Mouse (Mus musculus): ENCODE measurements at regions not wholly inside any gene's neighbourhood (a gene's known extent, or its start where the extent isn't known, plus 50 kb on each side); places are given as distances from the start of the nearest gene placed in this dataset.

GRCm38 (mm10) chr2:84042793-84043192, 52.4 kb downstream of the Gm13691 start:
- no peaks in the 10 kb centered on the region for H3K27me3 ChIP-seq (ENCODE audit: control insufficient read depth, insufficient read depth, low read length)
- H3K36me3 ChIP-seq (replicated peaks; ENCODE audit: control insufficient read depth, insufficient read depth): no peaks in the 10 kb centered on the region
- H3K4me1 ChIP-seq (replicated peaks; ENCODE audit: control insufficient read depth, insufficient read depth, low read length): no peaks in the 10 kb centered on the region
- H3K27ac ChIP-seq: no peak overlapping the region
- no peak overlapping the region for H3K9ac ChIP-seq
- DNase-seq (ENCODE audit: low spot score): no peak
- no peak for ATAC-seq (ENCODE audit: low FRiP score)
- no peak overlapping the region for H3K4me2 ChIP-seq (replicated peaks)
- no peaks in the 10 kb centered on the region for H3K9me3 ChIP-seq (ENCODE audit: control insufficient read depth, low read length)
- WGBS: 39% methylated on average over 2 of the region's 2 CpGs
- H3K4me3 ChIP-seq (replicated peaks; ENCODE audit: low read length): no peak overlapping the region

DNA sequence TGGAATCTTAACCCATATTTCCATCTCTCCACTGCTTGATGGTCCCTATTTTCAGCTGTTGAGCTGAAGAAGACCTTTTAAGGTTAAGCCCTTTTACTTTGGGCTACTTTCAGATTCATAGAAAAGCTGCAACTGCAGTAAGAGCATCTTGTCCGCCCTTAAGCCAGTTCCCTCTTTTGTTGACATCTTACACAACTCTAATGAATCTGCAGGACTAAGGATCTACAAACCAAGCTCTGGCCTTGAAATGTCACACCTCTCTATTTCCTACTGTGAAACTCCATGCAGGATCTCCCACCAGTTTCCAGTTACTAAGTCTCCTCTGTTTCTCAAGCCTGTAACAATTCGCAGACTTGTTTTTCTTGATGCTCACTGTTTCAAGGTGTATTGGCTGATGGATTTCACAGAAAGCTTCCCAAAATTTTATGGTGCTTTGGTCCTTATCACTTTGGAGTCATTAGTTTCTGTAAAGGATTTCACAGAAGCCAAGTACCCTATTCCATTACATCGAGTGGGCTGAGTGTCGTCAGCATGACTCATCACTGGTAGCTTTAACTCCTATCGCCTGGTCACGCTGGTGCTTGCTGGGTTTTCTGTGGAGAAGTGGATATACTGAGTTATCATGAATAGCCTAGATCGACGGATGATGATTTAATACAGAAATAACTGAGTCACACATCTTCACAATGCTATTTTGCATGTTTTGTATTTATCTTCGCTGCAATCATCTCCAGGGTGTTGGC, 58.2 kb downstream of the Gm13691 start:
- Histone ChIP-seq H3K9me3 (ENCODE audit: control insufficient read depth, low read length) (no peaks in the 10 kb centered on the region), H3K4me3 (replicated peaks; ENCODE audit: low read length) (no peak overlapping the region), H3K27me3 (ENCODE audit: control insufficient read depth, insufficient read depth, low read length) (no peaks in the 10 kb centered on the region), H3K27ac (no peak overlapping the region), H3K36me3 (replicated peaks; ENCODE audit: control insufficient read depth, insufficient read depth) (no peaks in the 10 kb centered on the region), H3K4me1 (replicated peaks; ENCODE audit: control insufficient read depth, insufficient read depth, low read length) (no peaks in the 10 kb centered on the region), H3K9ac (no peak overlapping the region), H3K4me2 (replicated peaks) (no peak overlapping the region)
- DNase-seq (ENCODE audit: low spot score): no peak
- WGBS: 92% methylated on average over 9 of the region's 9 CpGs
- no peak for ATAC-seq (ENCODE audit: low FRiP score)

DNA sequence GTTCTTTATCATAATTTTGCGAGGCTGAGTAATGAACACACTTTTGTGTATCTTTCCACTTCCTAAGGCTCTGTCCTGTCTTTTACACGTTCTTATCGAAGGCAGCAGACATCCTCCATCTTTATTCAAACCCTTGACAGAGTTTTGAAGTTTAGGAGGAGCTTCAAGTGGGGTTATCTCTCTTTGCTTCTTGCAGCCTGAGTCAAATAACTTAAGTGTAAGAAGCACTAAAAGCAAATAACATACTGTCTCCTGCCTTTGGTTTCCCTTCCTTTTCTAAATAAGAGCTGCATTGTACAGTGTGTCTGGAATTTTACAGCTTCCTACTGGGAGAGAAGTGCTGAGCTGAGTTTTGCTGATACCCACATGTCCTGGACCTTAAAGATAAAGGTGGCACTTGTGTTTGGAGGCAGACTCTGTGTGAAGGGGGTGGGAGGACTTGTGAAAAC, 61.6 kb downstream of the Gm13691 start:
- 73% methylated on average over 3 of the region's 3 CpGs for WGBS
- ATAC-seq (ENCODE audit: low FRiP score) (no peak), DNase-seq (ENCODE audit: low spot score) (no peak)
- H3K4me3 ChIP-seq (replicated peaks; ENCODE audit: low read length): no peak overlapping the region
- H3K36me3 ChIP-seq (replicated peaks; ENCODE audit: control insufficient read depth, insufficient read depth): no peaks in the 10 kb centered on the region
- H3K9ac ChIP-seq: no peak overlapping the region
- no peaks in the 10 kb centered on the region for H3K4me1 ChIP-seq (replicated peaks; ENCODE audit: control insufficient read depth, insufficient read depth, low read length)
- H3K4me2 ChIP-seq (replicated peaks): no peak overlapping the region
- H3K9me3 ChIP-seq (ENCODE audit: control insufficient read depth, low read length): no peaks in the 10 kb centered on the region
- H3K27me3 ChIP-seq (ENCODE audit: control insufficient read depth, insufficient read depth, low read length): no peaks in the 10 kb centered on the region
- no peak overlapping the region for H3K27ac ChIP-seq

- no peak for DNase-seq (ENCODE audit: low spot score)
- H3K9me3 ChIP-seq (ENCODE audit: control insufficient read depth, low read length): no peaks in the 10 kb centered on the region
- no peak for ATAC-seq (ENCODE audit: low FRiP score)
- no peak overlapping the region for H3K27ac ChIP-seq
- H3K27me3 ChIP-seq (ENCODE audit: control insufficient read depth, insufficient read depth, low read length): no peaks in the 10 kb centered on the region
- H3K4me1 ChIP-seq (replicated peaks; ENCODE audit: control insufficient read depth, insufficient read depth, low read length): no peaks in the 10 kb centered on the region
- 87% methylated on average over 7 of the region's 7 CpGs for WGBS
- H3K4me2 ChIP-seq (replicated peaks): no peak overlapping the region
- H3K4me3 ChIP-seq (replicated peaks; ENCODE audit: low read length): no peak overlapping the region
- H3K36me3 ChIP-seq (replicated peaks; ENCODE audit: control insufficient read depth, insufficient read depth): no peaks in the 10 kb centered on the region
- no peak overlapping the region for H3K9ac ChIP-seq
These were observed 68.9 kb downstream of the Gm13691 start for GRCm38 (mm10) chr2:84059246-84059645.

GRCm38 (mm10) chr2:84061221-84061620, 70.9 kb downstream of the Gm13691 start:
- Histone ChIP-seq H3K4me1 (replicated peaks; ENCODE audit: control insufficient read depth, insufficient read depth, low read length) (no peaks in the 10 kb centered on the region), H3K36me3 (replicated peaks; ENCODE audit: control insufficient read depth, insufficient read depth) (no peaks in the 10 kb centered on the region), H3K27me3 (ENCODE audit: control insufficient read depth, insufficient read depth, low read length) (no peaks in the 10 kb centered on the region), H3K27ac (no peak overlapping the region), H3K9ac (no peak overlapping the region), H3K9me3 (ENCODE audit: control insufficient read depth, low read length) (no peaks in the 10 kb centered on the region), H3K4me3 (replicated peaks; ENCODE audit: low read length) (no peak overlapping the region), H3K4me2 (replicated peaks) (no peak overlapping the region)
- ATAC-seq (ENCODE audit: low FRiP score) (no peak), DNase-seq (ENCODE audit: low spot score) (no peak)
- WGBS: 90% methylated on average over 1 of the region's 1 CpGs

DNA sequence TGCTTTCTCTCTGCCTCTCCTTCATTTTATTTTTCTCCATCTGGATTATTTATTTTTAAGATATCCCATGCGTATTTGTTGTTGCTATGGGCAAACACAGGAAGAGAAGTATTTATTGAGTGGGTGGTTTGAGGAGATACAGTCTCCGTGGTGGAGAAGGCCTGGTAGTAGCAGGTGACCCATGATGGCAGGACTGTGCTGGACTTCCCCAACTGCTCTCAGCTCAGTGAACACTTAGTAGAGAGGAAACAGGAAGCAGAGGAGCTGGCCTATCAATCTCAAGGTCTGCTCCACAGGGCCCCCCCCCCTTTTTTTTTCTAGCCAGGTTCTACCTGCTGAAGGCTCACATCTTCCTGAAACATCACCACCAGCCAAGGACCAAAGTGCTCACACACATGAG, 74.0 kb downstream of the Gm13691 start:
- H3K4me3 ChIP-seq (replicated peaks; ENCODE audit: low read length): no peak overlapping the region
- peaks cover 3% of the 10 kb centered on the region; the same call in 1 of the 2 replicates for H3K9me3 ChIP-seq (ENCODE audit: control insufficient read depth, low read length)
- H3K4me2 ChIP-seq (replicated peaks): no peak overlapping the region
- WGBS: 74% methylated on average over 2 of the region's 2 CpGs
- no peaks in the 10 kb centered on the region for H3K27me3 ChIP-seq (ENCODE audit: control insufficient read depth, insufficient read depth, low read length)
- no peak overlapping the region for H3K27ac ChIP-seq
- H3K9ac ChIP-seq: no peak overlapping the region
- no peak for ATAC-seq (ENCODE audit: low FRiP score)
- no peaks in the 10 kb centered on the region for H3K36me3 ChIP-seq (replicated peaks; ENCODE audit: control insufficient read depth, insufficient read depth)
- no peaks in the 10 kb centered on the region for H3K4me1 ChIP-seq (replicated peaks; ENCODE audit: control insufficient read depth, insufficient read depth, low read length)
- DNase-seq (ENCODE audit: low spot score): no peak

- no peak for DNase-seq (ENCODE audit: low spot score)
- Histone ChIP-seq H3K4me1 (replicated peaks; ENCODE audit: control insufficient read depth, insufficient read depth, low read length) (no peaks in the 10 kb centered on the region), H3K27ac (no peak overlapping the region), H3K36me3 (replicated peaks; ENCODE audit: control insufficient read depth, insufficient read depth) (no peaks in the 10 kb centered on the region), H3K4me3 (replicated peaks; ENCODE audit: low read length) (no peak overlapping the region), H3K9me3 (ENCODE audit: control insufficient read depth, low read length) (peaks cover 3% of the 10 kb centered on the region; the same call in 1 of the 2 replicates), H3K9ac (no peak overlapping the region), H3K4me2 (replicated peaks) (no peak overlapping the region), H3K27me3 (ENCODE audit: control insufficient read depth, insufficient read depth, low read length) (no peaks in the 10 kb centered on the region)
- no peak for ATAC-seq (ENCODE audit: low FRiP score)
- WGBS: 77% methylated on average over 7 of the region's 7 CpGs
These were observed 74.7 kb downstream of the Gm13691 start for GRCm38 (mm10) chr2:84065061-84065460.

DNA sequence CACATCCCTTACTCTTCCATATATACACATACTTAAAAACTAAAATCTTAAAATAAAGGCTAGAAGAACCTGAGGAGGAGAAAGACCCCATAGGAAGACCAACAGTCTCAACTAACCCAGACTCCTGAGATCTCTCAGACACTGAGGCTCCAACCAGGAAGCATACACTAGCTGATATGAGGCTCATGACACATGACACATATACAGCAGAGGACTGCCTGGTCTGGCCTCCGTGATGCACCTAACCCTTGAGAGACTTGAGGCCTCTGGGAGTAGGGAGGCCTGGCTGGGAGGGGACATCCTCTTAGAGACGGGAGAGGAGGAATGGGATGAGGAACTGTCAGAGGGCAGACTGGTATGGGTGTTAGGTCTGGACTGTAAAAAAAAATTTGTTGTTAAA, 75.4 kb downstream of the Gm13691 start:
- 90% methylated on average over 2 of the region's 2 CpGs for WGBS
- H3K4me3 ChIP-seq (replicated peaks; ENCODE audit: low read length): no peak overlapping the region
- H3K27me3 ChIP-seq (ENCODE audit: control insufficient read depth, insufficient read depth, low read length): no peaks in the 10 kb centered on the region
- no peaks in the 10 kb centered on the region for H3K4me1 ChIP-seq (replicated peaks; ENCODE audit: control insufficient read depth, insufficient read depth, low read length)
- peaks cover 3% of the 10 kb centered on the region; the same call in 1 of the 2 replicates for H3K9me3 ChIP-seq (ENCODE audit: control insufficient read depth, low read length)
- no peak overlapping the region for H3K9ac ChIP-seq
- no peaks in the 10 kb centered on the region for H3K36me3 ChIP-seq (replicated peaks; ENCODE audit: control insufficient read depth, insufficient read depth)
- no peak for DNase-seq (ENCODE audit: low spot score)
- H3K4me2 ChIP-seq (replicated peaks): no peak overlapping the region
- no peak overlapping the region for H3K27ac ChIP-seq
- no peak for ATAC-seq (ENCODE audit: low FRiP score)

- no peak overlapping the region for H3K9ac ChIP-seq
- H3K27ac ChIP-seq: no peak overlapping the region
- no peak overlapping the region for H3K4me2 ChIP-seq (replicated peaks)
- ATAC-seq (ENCODE audit: low FRiP score): no peak
- H3K36me3 ChIP-seq (replicated peaks; ENCODE audit: control insufficient read depth, insufficient read depth): no peaks in the 10 kb centered on the region
- DNase-seq (ENCODE audit: low spot score): no peak
- H3K9me3 ChIP-seq (ENCODE audit: control insufficient read depth, low read length): peaks cover 3% of the 10 kb centered on the region; the same call in 1 of the 2 replicates
- H3K4me3 ChIP-seq (replicated peaks; ENCODE audit: low read length): no peak overlapping the region
- H3K4me1 ChIP-seq (replicated peaks; ENCODE audit: control insufficient read depth, insufficient read depth, low read length): no peaks in the 10 kb centered on the region
- H3K27me3 ChIP-seq (ENCODE audit: control insufficient read depth, insufficient read depth, low read length): no peaks in the 10 kb centered on the region
- WGBS: 84% methylated on average over 3 of the region's 3 CpGs
These were observed 75.9 kb downstream of the Gm13691 start for GRCm38 (mm10) chr2:84066151-84066693.
